Mouse (Mus musculus) layer of hippocampus, adult 9-10 months (tissue): ENCODE measurements around the gene Plekhh1.

Experiments used
- DNase-seq: peaks from one replicate; pipeline ENCODE4 v3.0.0; 2022; ENCODE audit warnings: low spot score

The Plekhh1 gene

GRCm38 (mm10) chr12:79070736-79071333 is 41.9 kb downstream of the Plekhh1 start:
- DNase-seq, result no peak

GRCm38 (mm10) chr12:79072576-79072975 is 43.6 kb downstream of the Plekhh1 start:
- DNase-seq, result no peak

GRCm38 (mm10) chr12:79073362-79073761 is 44.4 kb downstream of the Plekhh1 start:
- DNase-seq, result no peak

- DNase-seq, result peak; percentile 55
Observed at GRCm38 (mm10) chr12:79089182-79089812, 60.3 kb downstream of the Plekhh1 start, which contains the start of gene Pigh. Pigh (minus strand) TSS chr12:79089651.

DNA sequence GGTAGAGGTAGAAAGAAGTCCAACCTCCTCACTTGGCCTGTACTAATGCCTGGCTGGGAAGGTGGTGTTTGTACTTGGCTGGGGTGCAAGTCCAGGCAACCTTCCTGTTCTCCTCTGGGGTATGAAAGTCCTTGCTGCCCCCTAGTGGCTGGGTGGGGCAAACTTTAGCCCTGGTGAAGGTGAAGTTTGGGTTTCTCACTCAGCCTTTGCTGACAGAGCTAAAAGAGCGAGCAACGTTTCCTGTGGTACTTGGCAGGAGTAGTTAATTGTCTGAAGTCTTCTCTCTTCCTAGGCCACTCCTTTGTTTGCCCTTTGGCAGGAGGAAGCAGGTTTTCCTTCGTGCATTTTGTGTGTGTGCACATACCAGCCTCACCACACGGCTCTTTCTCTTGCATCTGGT is 63.6 kb downstream of the Plekhh1 start:
- peak; percentile 26 for DNase-seq

GRCm38 (mm10) chr12:79097106-79097752 is 68.3 kb downstream of the Plekhh1 start:
- DNase-seq, result no peak

- no peak for DNase-seq
Observed at GRCm38 (mm10) chr12:79103773-79104172, 74.8 kb downstream of the Plekhh1 start.

DNA sequence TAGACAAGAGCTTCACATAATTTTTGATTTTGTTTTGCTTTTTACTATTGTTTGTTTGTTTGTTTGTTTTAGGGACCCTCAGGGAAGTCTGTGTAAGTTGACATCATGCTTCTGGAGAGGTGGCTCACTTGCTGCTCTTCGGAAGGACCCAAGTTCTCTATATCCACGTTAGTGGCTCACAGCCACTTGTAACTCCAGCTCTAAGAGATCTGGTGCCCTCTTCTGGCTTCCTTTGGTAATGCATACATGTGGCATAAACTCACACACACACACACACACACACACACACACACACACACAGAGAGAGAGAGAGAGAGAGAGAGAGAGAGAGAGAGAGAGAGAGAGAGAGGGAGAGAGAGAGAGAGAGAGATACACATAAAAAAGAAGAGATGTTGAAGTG is 75.6 kb downstream of the Plekhh1 start:
- no peak for DNase-seq

GRCm38 (mm10) chr12:79105312-79105711 is 76.3 kb downstream of the Plekhh1 start:
- DNase-seq, result no peak

DNA sequence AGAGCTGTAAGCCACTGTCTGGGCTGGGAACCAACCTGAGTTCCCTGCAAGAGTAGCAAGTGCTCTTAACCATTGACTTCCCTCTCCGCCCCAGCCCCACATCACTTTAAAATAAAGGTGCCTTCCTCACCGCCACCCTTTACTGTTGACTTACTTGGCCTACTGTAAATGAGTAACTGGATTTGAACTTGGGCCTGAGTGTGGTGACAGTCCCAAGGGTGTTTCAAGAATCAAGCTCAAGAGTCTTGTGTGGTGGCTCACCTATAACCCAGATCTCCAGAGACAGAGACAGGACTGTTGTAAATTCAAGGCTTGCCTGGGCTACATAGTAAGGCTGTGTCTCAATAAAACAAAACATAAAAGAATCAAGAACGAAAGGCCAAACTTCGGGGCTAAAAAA is 90.0 kb downstream of the Plekhh1 start:
- DNase-seq, result no peak

- DNase-seq, result peak; percentile 35
Observed at GRCm38 (mm10) chr12:79122820-79123219, 93.9 kb downstream of the Plekhh1 start.

DNA sequence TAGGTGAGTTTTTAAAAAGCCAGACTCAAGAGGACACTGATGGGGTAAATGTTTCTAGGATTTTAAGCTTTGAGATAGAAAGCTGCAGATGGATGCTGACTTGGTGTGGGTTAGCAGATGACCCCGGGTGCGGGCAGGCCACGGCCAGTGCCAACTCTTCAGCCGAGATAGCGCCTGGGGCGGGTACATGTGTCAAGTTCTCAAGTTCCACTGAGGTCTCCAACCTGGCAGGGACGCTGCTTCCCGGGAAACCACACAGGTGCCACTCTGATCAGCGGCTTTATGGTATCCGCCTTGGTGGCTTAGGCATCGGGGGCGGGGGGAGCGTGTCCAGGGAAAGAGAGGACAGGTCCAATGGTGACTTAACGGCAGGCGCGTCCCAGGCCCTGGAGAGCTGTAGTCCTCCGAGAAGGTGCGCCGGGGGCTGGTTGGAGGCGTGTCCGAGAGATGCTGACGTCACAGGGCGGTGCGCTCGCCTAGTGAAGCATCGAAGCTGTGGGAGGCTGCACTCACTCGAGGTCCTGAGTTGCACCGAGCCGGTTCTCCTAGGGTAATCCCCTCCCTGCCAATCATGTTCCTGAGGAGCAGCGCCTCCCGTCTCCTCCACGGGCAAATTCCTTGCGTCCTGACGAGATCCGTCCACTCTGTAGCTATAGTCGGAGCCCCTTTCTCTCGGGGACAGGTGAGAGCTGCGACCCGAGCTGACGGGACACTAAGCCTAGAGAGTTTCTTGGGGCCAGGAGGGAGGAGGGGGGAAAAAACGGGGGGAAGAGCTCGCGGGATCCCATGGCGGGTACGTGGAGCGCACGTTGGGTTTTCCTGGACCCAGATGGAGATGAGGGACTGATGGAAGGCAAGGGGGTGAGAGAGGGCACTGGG is 101.6 kb downstream of the Plekhh1 start, which contains the start of gene Arg2:
Gene Arg2, plus strand, starts transcription at position 479 of the 879 bp plus-strand sequence.
- DNase-seq, result peak; percentile 17
